Mouse (Mus musculus) embryonic fibroblast, embryonic 13.5 days (primary cell): ENCODE measurements around the gene Efnb2.

Experiments used
- CTCF ChIP-seq: IDR thresholded peaks from 2 replicates; pipeline ENCODE4 v1.5.1; 2011; ENCODE audit warnings: mild to moderate bottlenecking, control low read depth, low read length, moderate library complexity, borderline replicate concordance; ENCODE audit not compliant: insufficient read depth
- POLR2A ChIP-seq: IDR thresholded peaks from 2 replicates; pipeline ENCODE4 v1.6.1; 2011; ENCODE audit warnings: low read depth, mild to moderate bottlenecking, control low read depth, low read length, moderate library complexity

- TF ChIP-seq CTCF (no peak), POLR2A (no peak)
Observed at GRCm38 (mm10) chr8:8648686-8649085, 12.4 kb downstream of the Efnb2 start.
